Comparison of ENCODE assay signal across 9 mouse cellular contexts in the genomic region with DNA sequence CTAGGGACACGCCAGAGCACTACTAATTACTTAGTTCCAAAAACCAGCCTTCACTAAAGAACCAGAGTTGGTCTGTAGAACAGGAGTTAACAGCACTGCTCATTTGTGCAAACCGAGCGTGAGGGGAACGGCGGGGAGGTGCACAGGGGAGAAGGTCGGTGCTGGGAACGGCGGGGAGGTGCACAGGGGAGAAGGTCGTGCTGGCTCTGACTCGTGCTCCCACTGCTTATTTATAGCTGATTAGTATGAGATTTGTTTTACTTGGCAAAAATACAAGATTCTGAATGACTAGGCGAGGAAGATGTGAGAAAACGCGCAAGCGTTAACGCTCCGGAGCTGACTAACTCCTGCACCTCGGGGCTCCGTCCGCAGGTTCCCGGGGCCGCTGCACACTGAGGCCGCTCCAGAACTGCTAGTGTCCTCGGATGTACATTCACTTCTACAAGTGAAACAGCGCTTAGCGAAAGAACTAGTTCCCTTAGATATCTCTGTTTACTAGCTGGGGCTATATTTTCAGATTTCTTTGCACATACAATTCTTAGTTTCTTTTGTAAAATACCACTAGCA.
DNase-seq lines count a peak whose midpoint lies in the region; ATAC-seq lines count a peak whose summit lies in the region.
"Had no signal": no experiment of that assay in that cellular context is flagged by ENCODE, and none has a peak within 500 bp of the region (broad histone marks: within the 10 kb centered on the region; RNA-seq: fewer than 3 reads in every experiment).

No protein-coding gene starts in this region.

- no peaks in the 10 kb centered on the region for H3K9me3 ChIP-seq in embryonic facial prominence, embryonic 14.5 days (ENCODE audit: control insufficient read depth, low read length)
- H3K9me3 ChIP-seq in embryonic facial prominence, embryonic 10.5 days: no peaks in the 10 kb centered on the region
- no peaks in the 10 kb centered on the region for H3K9me3 ChIP-seq in heart, embryonic 11.5 days (replicated peaks; ENCODE audit: control insufficient read depth, low read length)
- no peaks in the 10 kb centered on the region for H3K9me3 ChIP-seq in stomach, embryonic 15.5 days
- H3K9me3 ChIP-seq in hindbrain, embryonic 11.5 days (ENCODE audit: control insufficient read depth, low read length): no peaks in the 10 kb centered on the region

- no peak overlapping the region for H3K4me3 ChIP-seq in embryonic facial prominence, embryonic 14.5 days (ENCODE audit: low read depth, low read length)
- no peak overlapping the region for H3K4me3 ChIP-seq in embryonic facial prominence, embryonic 10.5 days
- H3K4me3 ChIP-seq in heart, embryonic 11.5 days (ENCODE audit: low read depth, low read length): no peak overlapping the region
- no peak overlapping the region for H3K4me3 ChIP-seq in stomach, embryonic 15.5 days (replicated peaks)
- H3K4me3 ChIP-seq in hindbrain, embryonic 11.5 days (ENCODE audit: low read depth, low read length): no peak overlapping the region

- H3K4me1 ChIP-seq in embryonic facial prominence, embryonic 14.5 days (ENCODE audit: control insufficient read depth, insufficient read depth, low read length): no peaks in the 10 kb centered on the region
- no peaks in the 10 kb centered on the region for H3K4me1 ChIP-seq in embryonic facial prominence, embryonic 10.5 days
- H3K4me1 ChIP-seq in heart, embryonic 11.5 days (ENCODE audit: control insufficient read depth, insufficient read depth, low read length): peaks cover 5% of the 10 kb centered on the region; the same call in 1 of the 2 replicates
- 0 out of 2 replicates have a peak, but pooled peaks cover 5% of the 10 kb centered on the region for H3K4me1 ChIP-seq in stomach, embryonic 15.5 days
- H3K4me1 ChIP-seq in hindbrain, embryonic 11.5 days (replicated peaks; ENCODE audit: control insufficient read depth, insufficient read depth, low read length): no peaks in the 10 kb centered on the region

- no peaks in the 10 kb centered on the region for H3K27me3 ChIP-seq in embryonic facial prominence, embryonic 14.5 days (replicated peaks; ENCODE audit: control insufficient read depth, insufficient read depth, low read length)
- H3K27me3 ChIP-seq in embryonic facial prominence, embryonic 10.5 days (replicated peaks; ENCODE audit: low read depth, poor library complexity, severe bottlenecking): no peaks in the 10 kb centered on the region
- no peaks in the 10 kb centered on the region for H3K27me3 ChIP-seq in heart, embryonic 11.5 days (ENCODE audit: control insufficient read depth, insufficient read depth, low read length)
- no peaks in the 10 kb centered on the region for H3K27me3 ChIP-seq in stomach, embryonic 15.5 days (replicated peaks)
- H3K27me3 ChIP-seq in hindbrain, embryonic 11.5 days (ENCODE audit: control insufficient read depth, insufficient read depth, low read length): no peaks in the 10 kb centered on the region

- peak overlapping the region; percentile 20; the same call in 1 of the 2 replicates for H3K4me2 ChIP-seq in embryonic facial prominence, embryonic 14.5 days (ENCODE audit: low read depth, low read length)
- peak overlapping the region; percentile 31 for H3K4me2 ChIP-seq in heart, embryonic 11.5 days
- peak overlapping the region; percentile 33 for H3K4me2 ChIP-seq in stomach, embryonic 15.5 days
- H3K4me2 ChIP-seq in hindbrain, embryonic 11.5 days (replicated peaks; ENCODE audit: low read depth, low read length): no peak overlapping the region

- H3K9ac ChIP-seq in embryonic facial prominence, embryonic 14.5 days (ENCODE audit: low read depth, low read length): no peak overlapping the region
- no peak overlapping the region for H3K9ac ChIP-seq in heart, embryonic 11.5 days (ENCODE audit: low read depth, low read length)
- H3K9ac ChIP-seq in stomach, embryonic 15.5 days: no peak overlapping the region
- H3K9ac ChIP-seq in hindbrain, embryonic 11.5 days (ENCODE audit: low read depth, low read length): no peak overlapping the region

- peak; percentile 17 for DNase-seq in embryonic facial prominence, embryonic 14.5 days (ENCODE audit: low spot score)
- DNase-seq in embryonic facial prominence, embryonic 10.5 days (ENCODE audit: low spot score): no peak
- DNase-seq in kidney, postnatal 14 days: peak; percentile 34
- no peak for DNase-seq in hindbrain, embryonic 11.5 days (ENCODE audit: low spot score)
- no peak for DNase-seq in thymus, postnatal 0 days (ENCODE audit: low spot score)
- DNase-seq: liver had no signal

- no peaks in the 10 kb centered on the region for H3K36me3 ChIP-seq in embryonic facial prominence, embryonic 14.5 days (ENCODE audit: control insufficient read depth, insufficient read depth, low read length)
- no peaks in the 10 kb centered on the region for H3K36me3 ChIP-seq in embryonic facial prominence, embryonic 10.5 days (replicated peaks)
- no peaks in the 10 kb centered on the region for H3K36me3 ChIP-seq in heart, embryonic 11.5 days (ENCODE audit: control insufficient read depth, insufficient read depth, low read length)
- H3K36me3 ChIP-seq in stomach, embryonic 15.5 days: no peaks in the 10 kb centered on the region; the same call in 1 of the 2 replicates
- no peaks in the 10 kb centered on the region for H3K36me3 ChIP-seq in hindbrain, embryonic 11.5 days (ENCODE audit: control insufficient read depth, insufficient read depth, low read length)

- 65% methylated on average over 25 of the region's 25 CpGs for WGBS in embryonic facial prominence, embryonic 14.5 days
- WGBS in embryonic facial prominence, embryonic 10.5 days: 82% methylated on average over 25 of the region's 25 CpGs
- WGBS in heart, embryonic 11.5 days (ENCODE audit: insufficient replicate concordance): 61% methylated on average over 25 of the region's 25 CpGs
- 48% methylated on average over 25 of the region's 25 CpGs for WGBS in stomach, embryonic 15.5 days
- 74% methylated on average over 25 of the region's 25 CpGs for WGBS in hindbrain, embryonic 11.5 days

- ATAC-seq in embryonic facial prominence, embryonic 14.5 days (ENCODE audit: low read depth): peak; percentile 47; the same call in 1 of the 2 replicates
- ATAC-seq in heart, embryonic 11.5 days (replicated peaks; ENCODE audit: insufficient number of reproducible peaks, low FRiP score, low TSS enrichment): no peak
- peak; percentile 70 for ATAC-seq in stomach, embryonic 15.5 days (ENCODE audit: insufficient read depth, low FRiP score, low read depth)
- no peak for ATAC-seq in hindbrain, embryonic 11.5 days (ENCODE audit: low FRiP score)
- ATAC-seq in megakaryocyte, adult 5-6 weeks (ENCODE audit: poor library complexity, severe bottlenecking): no peak

- no peak overlapping the region for H3K27ac ChIP-seq in embryonic facial prominence, embryonic 14.5 days (replicated peaks; ENCODE audit: low read depth, low read length)
- H3K27ac ChIP-seq in embryonic facial prominence, embryonic 10.5 days (replicated peaks): no peak overlapping the region
- H3K27ac ChIP-seq in heart, embryonic 11.5 days (ENCODE audit: low read depth, low read length): no peak overlapping the region
- H3K27ac ChIP-seq in stomach, embryonic 15.5 days: peak overlapping the region; percentile 26; the same call in 1 of the 2 replicates
- no peak overlapping the region for H3K27ac ChIP-seq in hindbrain, embryonic 11.5 days (ENCODE audit: low read depth, low read length)

Comparison
In these comparisons a context has a peak if more than half of its experiments do, and no peak if none do; other contexts are left out.
1. DNase-seq: peak in embryonic facial prominence, embryonic 14.5 days (single experiment) and kidney, postnatal 14 days (single experiment); none in embryonic facial prominence, embryonic 10.5 days (single experiment), hindbrain, embryonic 11.5 days (single experiment) and thymus, postnatal 0 days (single experiment).
2. ATAC-seq: peak in embryonic facial prominence, embryonic 14.5 days (single experiment) and stomach, embryonic 15.5 days (single experiment); none in heart, embryonic 11.5 days (single experiment), hindbrain, embryonic 11.5 days (single experiment) and megakaryocyte, adult 5-6 weeks (single experiment).